30 mouse cellular contexts compared by ENCODE assay signal in the genomic region with DNA sequence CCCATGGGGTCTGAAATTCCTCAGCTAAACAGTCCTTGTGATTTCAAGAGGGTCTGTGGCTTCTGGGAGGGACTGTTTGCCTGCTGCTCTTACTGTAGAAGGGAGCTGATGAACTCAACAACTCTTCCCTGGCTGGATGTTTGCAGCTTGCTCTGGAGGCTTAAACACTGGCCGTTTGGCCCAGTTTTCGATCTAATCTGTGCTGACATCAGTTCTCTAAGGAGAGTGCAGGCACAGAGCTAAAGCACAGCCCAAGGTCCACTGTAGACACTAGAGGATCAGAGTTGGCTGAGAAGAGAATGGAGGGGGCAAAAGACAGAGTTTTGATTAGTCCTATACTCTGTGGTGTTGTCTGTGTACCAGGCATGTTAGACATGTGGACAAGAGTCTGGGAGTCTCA.
DNase-seq lines count a peak whose midpoint lies in the region; ATAC-seq and TF ChIP-seq lines count a peak whose summit lies in the region.
"Had no signal": no experiment of that assay in that cellular context is flagged by ENCODE, and none has a peak within 500 bp of the region (broad histone marks: within the 10 kb centered on the region; RNA-seq: fewer than 3 reads in every experiment).

No protein-coding gene starts in this region.

- no peak for TF ChIP-seq CTCF in lung, embryonic 14.5 days (IDR thresholded peaks at IDR 0.05; ENCODE audit: low read depth)

- no peaks in the 10 kb centered on the region for H3K9me3 ChIP-seq in heart, embryonic 12.5 days (replicated peaks)
- H3K9me3 ChIP-seq in lung, embryonic 14.5 days (ENCODE audit: low read depth, low read length), result no peaks in the 10 kb centered on the region
- H3K9me3 ChIP-seq in midbrain, embryonic 12.5 days, result no peaks in the 10 kb centered on the region
- H3K9me3 ChIP-seq in midbrain, embryonic 14.5 days (ENCODE audit: control insufficient read depth, low read length), result no peaks in the 10 kb centered on the region
- H3K9me3 ChIP-seq: embryonic facial prominence, embryonic 10.5 days; embryonic facial prominence, embryonic 13.5 days; forebrain, embryonic 13.5 days; heart, embryonic 13.5 days; hindbrain, embryonic 12.5 days; hindbrain, embryonic 15.5 days had no signal

- DNase-seq in heart, adult 11 months, result peak; percentile 45
- DNase-seq in lung, embryonic 14.5 days, result peak; percentile 1
- no peak for DNase-seq in lung, postnatal 25 days (ENCODE audit: low spot score)
- DNase-seq in midbrain, embryonic 14.5 days, result no peak
- no peak for DNase-seq in cerebellum, adult 8-10 months
- DNase-seq: adrenal gland, postnatal 14 days; B cell, adult 2 months; cerebellum, adult 11 months; cerebellum, adult 2 months; cerebellum, postnatal 10 days; cerebellum, postnatal 36 days; embryo, embryonic 11 days; forebrain, postnatal 0 days; gastrocnemius, adult 2 months; gastrocnemius, postnatal 14 days; heart, adult 18-20 months; heart, postnatal 14 days; heart, postnatal 4 days had no signal

- H3K27me3 ChIP-seq in heart, embryonic 12.5 days (replicated peaks), result no peaks in the 10 kb centered on the region
- H3K27me3 ChIP-seq in lung, embryonic 14.5 days (ENCODE audit: insufficient read depth, low read length), result no peaks in the 10 kb centered on the region
- H3K27me3 ChIP-seq in midbrain, embryonic 12.5 days, result no peaks in the 10 kb centered on the region
- H3K27me3 ChIP-seq in midbrain, embryonic 14.5 days (ENCODE audit: control insufficient read depth, insufficient read depth, low read length), result no peaks in the 10 kb centered on the region
- H3K27me3 ChIP-seq: CH12.LX; embryonic facial prominence, embryonic 13.5 days; forebrain, embryonic 13.5 days; heart, embryonic 13.5 days; hindbrain, embryonic 12.5 days; hindbrain, embryonic 15.5 days; Patski had no signal

- H3K4me2 ChIP-seq in heart, embryonic 12.5 days, result no peak overlapping the region
- H3K4me2 ChIP-seq in lung, embryonic 14.5 days, result no peak overlapping the region
- no peak overlapping the region for H3K4me2 ChIP-seq in midbrain, embryonic 12.5 days (replicated peaks)
- H3K4me2 ChIP-seq in midbrain, embryonic 14.5 days (ENCODE audit: low read length), result no peak overlapping the region
- H3K4me2 ChIP-seq: embryonic facial prominence, embryonic 13.5 days; forebrain, embryonic 13.5 days; heart, embryonic 13.5 days; hindbrain, embryonic 12.5 days; hindbrain, embryonic 15.5 days had no signal

- H3K4me1 ChIP-seq in heart, embryonic 12.5 days (replicated peaks), result no peaks in the 10 kb centered on the region
- no peaks in the 10 kb centered on the region for H3K4me1 ChIP-seq in lung, embryonic 14.5 days (ENCODE audit: insufficient read depth)
- H3K4me1 ChIP-seq in midbrain, embryonic 12.5 days, result no peaks in the 10 kb centered on the region
- H3K4me1 ChIP-seq in midbrain, embryonic 14.5 days (ENCODE audit: control insufficient read depth, insufficient read depth, low read length), result peaks cover 7% of the 10 kb centered on the region
- H3K4me1 ChIP-seq: embryonic facial prominence, embryonic 10.5 days; embryonic facial prominence, embryonic 13.5 days; forebrain, embryonic 13.5 days; heart, embryonic 13.5 days; hindbrain, embryonic 12.5 days; hindbrain, embryonic 15.5 days had no signal

- H3K4me3 ChIP-seq in heart, embryonic 12.5 days, result no peak overlapping the region
- no peak overlapping the region for H3K4me3 ChIP-seq in lung, embryonic 14.5 days (ENCODE audit: low read depth, low read length)
- no peak overlapping the region for H3K4me3 ChIP-seq in midbrain, embryonic 12.5 days
- H3K4me3 ChIP-seq in midbrain, embryonic 14.5 days (replicated peaks; ENCODE audit: low read depth, low read length), result no peak overlapping the region
- H3K4me3 ChIP-seq: embryonic facial prominence, embryonic 10.5 days; embryonic facial prominence, embryonic 13.5 days; erythroblast, embryonic 14.5 days; forebrain, embryonic 13.5 days; gastrocnemius, adult 2 months; heart, embryonic 13.5 days; hindbrain, embryonic 12.5 days; hindbrain, embryonic 15.5 days had no signal

- WGBS in heart, embryonic 12.5 days, result 33% methylated on average over 2 of the region's 2 CpGs
- 50% methylated on average over 2 of the region's 2 CpGs for WGBS in lung, embryonic 14.5 days
- WGBS in midbrain, embryonic 12.5 days, result 61% methylated on average over 2 of the region's 2 CpGs
- WGBS in midbrain, embryonic 14.5 days, result 56% methylated on average over 2 of the region's 2 CpGs

- ATAC-seq in heart, embryonic 12.5 days (ENCODE audit: insufficient number of reproducible peaks, low FRiP score), result no peak
- ATAC-seq in lung, embryonic 14.5 days (ENCODE audit: insufficient read depth), result no peak
- no peak for ATAC-seq in midbrain, embryonic 12.5 days (ENCODE audit: low FRiP score, low read depth)
- ATAC-seq in midbrain, embryonic 14.5 days (ENCODE audit: low FRiP score, low TSS enrichment), result no peak
- ATAC-seq: forebrain, embryonic 13.5 days; forebrain, postnatal 0 days; Patski had no signal

- H3K27ac ChIP-seq in heart, embryonic 12.5 days (ENCODE audit: poor library complexity, severe bottlenecking), result no peak overlapping the region
- H3K27ac ChIP-seq in lung, embryonic 14.5 days (ENCODE audit: low read depth), result no peak overlapping the region
- peak overlapping the region; percentile 42; the same call in 1 of the 2 replicates for H3K27ac ChIP-seq in midbrain, embryonic 12.5 days (replicated peaks)
- H3K27ac ChIP-seq in midbrain, embryonic 14.5 days (replicated peaks; ENCODE audit: low read depth, low read length), result no peak overlapping the region
- H3K27ac ChIP-seq: embryonic facial prominence, embryonic 10.5 days; embryonic facial prominence, embryonic 13.5 days; forebrain, embryonic 13.5 days; gastrocnemius, adult 2 months; heart, embryonic 13.5 days; hindbrain, embryonic 12.5 days; hindbrain, embryonic 15.5 days had no signal

- no peak overlapping the region for H3K9ac ChIP-seq in heart, embryonic 12.5 days
- H3K9ac ChIP-seq in lung, embryonic 14.5 days, result no peak overlapping the region
- H3K9ac ChIP-seq in midbrain, embryonic 12.5 days (replicated peaks), result no peak overlapping the region
- no peak overlapping the region for H3K9ac ChIP-seq in midbrain, embryonic 14.5 days (replicated peaks; ENCODE audit: low read length)
- H3K9ac ChIP-seq: embryonic facial prominence, embryonic 13.5 days; forebrain, embryonic 13.5 days; forebrain, postnatal 0 days; heart, embryonic 13.5 days; hindbrain, embryonic 12.5 days; hindbrain, embryonic 15.5 days had no signal

- no peaks in the 10 kb centered on the region for H3K36me3 ChIP-seq in heart, embryonic 12.5 days
- no peaks in the 10 kb centered on the region for H3K36me3 ChIP-seq in lung, embryonic 14.5 days (ENCODE audit: insufficient read depth)
- H3K36me3 ChIP-seq in midbrain, embryonic 12.5 days, result no peaks in the 10 kb centered on the region
- no peaks in the 10 kb centered on the region for H3K36me3 ChIP-seq in midbrain, embryonic 14.5 days (ENCODE audit: control insufficient read depth, insufficient read depth, low read length)
- H3K36me3 ChIP-seq: embryonic facial prominence, embryonic 10.5 days; embryonic facial prominence, embryonic 13.5 days; G1E; heart, embryonic 13.5 days; hindbrain, embryonic 12.5 days; hindbrain, embryonic 15.5 days had no signal

Comparison
In these comparisons a context has a peak if more than half of its experiments do, and no peak if none do; other contexts are left out.
1. DNase-seq: peak in heart, adult 11 months (single experiment) and lung, embryonic 14.5 days (single experiment); none in lung, postnatal 25 days (single experiment), midbrain, embryonic 14.5 days (single experiment) and cerebellum, adult 8-10 months (single experiment).